Mouse (Mus musculus) MEL (cell line): ENCODE results near the gene Ubtd2.

Experiments
- CTCF ChIP-seq, 3 experiments: IDR thresholded peaks in 2 of 3; conservative IDR thresholded peaks in 1 of 3; 2 replicates each; pipeline ENCODE4 v1.5.1; 2011 to 2012; ENCODE audit warnings: low read length in 3 of 3, low read depth in 2 of 3, mild to moderate bottlenecking in 2 of 3, improper control_type of control experiment in 1 of 3, inconsistent platforms in 1 of 3, mixed read lengths in 1 of 3, moderate library complexity in 1 of 3; ENCODE audit not compliant: control insufficient read depth in 1 of 3, insufficient read depth in 1 of 3, poor library complexity in 1 of 3, severe bottlenecking in 1 of 3
- MYC ChIP-seq: IDR thresholded peaks from 2 replicates; pipeline ENCODE4 v1.6.1; 2011; ENCODE audit warnings: low read depth, mild to moderate bottlenecking, low read length, improper control_type of control experiment, moderate library complexity
- NELFE ChIP-seq: IDR thresholded peaks from 2 replicates; pipeline ENCODE4 v1.6.1; 2011; ENCODE audit warnings: low read depth, low read length, improper control_type of control experiment
- POLR2AphosphoS2 ChIP-seq: IDR thresholded peaks from 2 replicates; pipeline ENCODE4 v1.6.1; 2011; ENCODE audit warnings: low read length, improper control_type of control experiment
- TAL1 ChIP-seq: IDR thresholded peaks from 2 replicates; pipeline ENCODE4 v1.6.1; 2012; ENCODE audit warnings: mild to moderate bottlenecking, inconsistent platforms, low read length, moderate library complexity, mixed read lengths
- ZC3H11A ChIP-seq: IDR thresholded peaks from 2 replicates; pipeline ENCODE4 v1.6.1; 2012; ENCODE audit warnings: low read depth, mild to moderate bottlenecking, inconsistent platforms, low read length, improper control_type of control experiment
- ZNF384 ChIP-seq: IDR thresholded peaks from 2 replicates; pipeline ENCODE4 v1.6.1; 2012; ENCODE audit warnings: low read depth, mild to moderate bottlenecking, inconsistent platforms, low read length, improper control_type of control experiment

GRCm38 (mm10) chr11:32549236-32549635 is 94.1 kb downstream of the Ubtd2 start:
- no peak for TF ChIP-seq CTCF (IDR thresholded peaks at IDR 0.05 in 2 of 3, conservative IDR thresholded peaks at IDR 0.05 in 1 of 3; ENCODE audit: control insufficient read depth in 1 of 3, insufficient read depth in 1 of 3, low read depth in 2 of 3, low read length in 3 of 3, poor library complexity in 1 of 3, severe bottlenecking in 1 of 3)
- TF ChIP-seq TAL1 = no peak
- no peak for TF ChIP-seq NELFE
- no peak for TF ChIP-seq POLR2AphosphoS2
- no peak for TF ChIP-seq ZC3H11A
- no peak for TF ChIP-seq MYC
- TF ChIP-seq ZNF384 = no peak
